Mouse (Mus musculus): ENCODE data around the gene Lpar1. TPM values are rescaled to one million over a fixed set of nuclear protein-coding genes. Genes with fewer than 3 reads are reported as not detected.

Lpar1 gene
- total and polyA plus RNA-seq, 3 experiments, result not detected

- Histone ChIP-seq H3K4me1 (ENCODE audit: control insufficient read depth in 1 of 2, insufficient read depth in 2 of 2, low read length in 2 of 2) (no peaks in the 10 kb centered on the region), H3K79me2 (ENCODE audit: control insufficient read depth, insufficient read depth, low read length, poor library complexity) (no peaks in the 10 kb centered on the region), H3K4me3 (ENCODE audit: control insufficient read depth in 1 of 2, insufficient read depth in 1 of 2, low read depth in 2 of 2, low read length in 2 of 2) (no peak overlapping the region), H3K9ac (ENCODE audit: control insufficient read depth, low read depth, low read length, poor library complexity, severe bottlenecking) (no peak overlapping the region), H3K36me3 (ENCODE audit: control insufficient read depth in 1 of 2, insufficient read depth in 2 of 2, low read length in 2 of 2) (no peaks in the 10 kb centered on the region), H3K27ac (ENCODE audit: control insufficient read depth, low read depth, low read length) (no peak overlapping the region), H3K9me3 (replicated peaks; ENCODE audit: insufficient read depth, low read length) (no peaks in the 10 kb centered on the region), H3K27me3 (ENCODE audit: control insufficient read depth in 1 of 2, insufficient read depth in 2 of 2, low read length in 2 of 2) (no peaks in the 10 kb centered on the region)
- TF ChIP-seq USF2 (IDR thresholded peaks at IDR 0.05; ENCODE audit: borderline replicate concordance in 1 of 2, insufficient read depth in 1 of 2, low read depth in 1 of 2, low read length in 2 of 2) (no peak), GATA1 (IDR thresholded peaks at IDR 0.05; ENCODE audit: low read depth, low read length) (no peak), ZC3H11A (IDR thresholded peaks at IDR 0.05; ENCODE audit: low read depth, low read length) (no peak), CTCF (IDR thresholded peaks at IDR 0.05 in 2 of 3, conservative IDR thresholded peaks at IDR 0.05 in 1 of 3; ENCODE audit: control insufficient read depth in 1 of 3, insufficient read depth in 1 of 3, low read depth in 2 of 3, low read length in 3 of 3, poor library complexity in 1 of 3, severe bottlenecking in 1 of 3) (no peak), SIN3A (IDR thresholded peaks at IDR 0.05; ENCODE audit: low read length) (no peak), KAT2A (conservative IDR thresholded peaks at IDR 0.05; ENCODE audit: low read depth, low read length) (no peak), HCFC1 (IDR thresholded peaks at IDR 0.05; ENCODE audit: low read depth, low read length) (no peak), ZNF384 (IDR thresholded peaks at IDR 0.05; ENCODE audit: low read depth, low read length) (no peak), CHD2 (IDR thresholded peaks at IDR 0.05; ENCODE audit: low read length) (no peak), POLR2AphosphoS5 (IDR thresholded peaks at IDR 0.05; ENCODE audit: borderline replicate concordance, low read depth, low read length) (no peak), NELFE (IDR thresholded peaks at IDR 0.05; ENCODE audit: low read depth, low read length) (no peak), SMC3 (IDR thresholded peaks at IDR 0.05; ENCODE audit: low read depth, low read length) (no peak), JUND (IDR thresholded peaks at IDR 0.05; ENCODE audit: low read depth, low read length) (no peak), MXI1 (IDR thresholded peaks at IDR 0.05; ENCODE audit: low read depth, low read length) (no peak), MYB (IDR thresholded peaks at IDR 0.05; ENCODE audit: low read depth, low read length) (no peak), ETS1 (IDR thresholded peaks at IDR 0.05; ENCODE audit: low read depth, low read length) (no peak), E2F4 (IDR thresholded peaks at IDR 0.05; ENCODE audit: borderline replicate concordance, low read depth, low read length) (no peak), ELF1 (IDR thresholded peaks at IDR 0.05; ENCODE audit: low read depth, low read length) (no peak), BHLHE40 (IDR thresholded peaks at IDR 0.05; ENCODE audit: borderline replicate concordance, low read depth, low read length) (no peak), POLR2AphosphoS2 (IDR thresholded peaks at IDR 0.05; ENCODE audit: low read length) (no peak)
- no peak for DNase-seq (ENCODE audit: low read depth, low spot score)
Measured at GRCm38 (mm10) chr4:58551820-58552219, 1.9 kb downstream of the Lpar1 start.

- Histone ChIP-seq H3K36me3 (ENCODE audit: control insufficient read depth in 1 of 2, insufficient read depth in 2 of 2, low read length in 2 of 2) (no peaks in the 10 kb centered on the region), H3K79me2 (ENCODE audit: control insufficient read depth, insufficient read depth, low read length, poor library complexity) (no peaks in the 10 kb centered on the region), H3K9me3 (replicated peaks; ENCODE audit: insufficient read depth, low read length) (no peaks in the 10 kb centered on the region), H3K4me3 (ENCODE audit: control insufficient read depth in 1 of 2, insufficient read depth in 1 of 2, low read depth in 2 of 2, low read length in 2 of 2) (no peak overlapping the region), H3K27ac (ENCODE audit: control insufficient read depth, low read depth, low read length) (no peak overlapping the region), H3K4me1 (ENCODE audit: control insufficient read depth in 1 of 2, insufficient read depth in 2 of 2, low read length in 2 of 2) (no peaks in the 10 kb centered on the region), H3K27me3 (ENCODE audit: control insufficient read depth in 1 of 2, insufficient read depth in 2 of 2, low read length in 2 of 2) (no peaks in the 10 kb centered on the region), H3K9ac (ENCODE audit: control insufficient read depth, low read depth, low read length, poor library complexity, severe bottlenecking) (no peak overlapping the region)
- no peak for DNase-seq (ENCODE audit: low read depth, low spot score)
- no peak for TF ChIP-seq POLR2AphosphoS2 (IDR thresholded peaks at IDR 0.05; ENCODE audit: low read length)
- TF ChIP-seq CHD1 (IDR thresholded peaks at IDR 0.05; ENCODE audit: low read depth, low read length), result no peak
- TF ChIP-seq USF2 (IDR thresholded peaks at IDR 0.05; ENCODE audit: borderline replicate concordance in 1 of 2, insufficient read depth in 1 of 2, low read depth in 1 of 2, low read length in 2 of 2), result no peak
- no peak for TF ChIP-seq HCFC1 (IDR thresholded peaks at IDR 0.05; ENCODE audit: low read depth, low read length)
- TF ChIP-seq JUND (IDR thresholded peaks at IDR 0.05; ENCODE audit: low read depth, low read length), result no peak
- TF ChIP-seq EP300 (IDR thresholded peaks at IDR 0.05; ENCODE audit: low read depth in 1 of 2, low read length in 2 of 2), result no peak
- no peak for TF ChIP-seq POLR2A (IDR thresholded peaks at IDR 0.05; ENCODE audit: control insufficient read depth in 1 of 2, insufficient read depth in 1 of 2, low read depth in 1 of 2, low read length in 2 of 2, poor library complexity in 1 of 2)
- no peak for TF ChIP-seq NRF1 (IDR thresholded peaks at IDR 0.05; ENCODE audit: insufficient read depth, low read depth, low read length, poor library complexity, severe bottlenecking)
- no peak for TF ChIP-seq BHLHE40 (IDR thresholded peaks at IDR 0.05; ENCODE audit: borderline replicate concordance, low read depth, low read length)
- TF ChIP-seq USF1 (IDR thresholded peaks at IDR 0.05; ENCODE audit: low read depth, low read length), result no peak
- no peak for TF ChIP-seq ELF1 (IDR thresholded peaks at IDR 0.05; ENCODE audit: low read depth, low read length)
- no peak for TF ChIP-seq CTCF (IDR thresholded peaks at IDR 0.05 in 2 of 3, conservative IDR thresholded peaks at IDR 0.05 in 1 of 3; ENCODE audit: control insufficient read depth in 1 of 3, insufficient read depth in 1 of 3, low read depth in 2 of 3, low read length in 3 of 3, poor library complexity in 1 of 3, severe bottlenecking in 1 of 3)
- TF ChIP-seq SMC3 (IDR thresholded peaks at IDR 0.05; ENCODE audit: low read depth, low read length), result no peak
- TF ChIP-seq POLR2AphosphoS5 (IDR thresholded peaks at IDR 0.05; ENCODE audit: borderline replicate concordance, low read depth, low read length), result no peak
Measured at GRCm38 (mm10) chr4:58547725-58548124, 6.0 kb downstream of the Lpar1 start.
